Mouse (Mus musculus): Measurements from ENCODE around the gene Cdc6.

- TF ChIP-seq CTCF (IDR thresholded peaks at IDR 0.05; ENCODE audit: borderline replicate concordance, control insufficient read depth, extremely low read depth, insufficient read depth, low read length, poor library complexity) (no peak), POLR2A (IDR thresholded peaks at IDR 0.05; ENCODE audit: control insufficient read depth, extremely low read depth, insufficient read depth, low read length, poor library complexity) (no peak)
Observed at GRCm38 (mm10) chr11:98936606-98937409, 29.2 kb downstream of the Cdc6 start.
